Mouse (Mus musculus) gastrocnemius, adult 2 months (tissue): ENCODE measurements around the gene Ebf3. TPM values are rescaled to one million over a fixed set of nuclear protein-coding genes. Genes with fewer than 3 reads are reported as not detected.

ENCODE experiments used
- DNase-seq: peaks from one replicate; pipeline ENCODE4 v3.0.0; 2022
- H3K27ac ChIP-seq: fragments of 200-600 bp; 2 replicates; pipeline ENCODE4 v1.8.1; 2022; ENCODE audit warnings: mild to moderate bottlenecking
- H3K4me3 ChIP-seq: fragments of 200-600 bp; 2 replicates; pipeline ENCODE4 v1.8.1; 2022; ENCODE audit warnings: mild to moderate bottlenecking, moderate library complexity
- CTCF ChIP-seq: fragments of 200-600 bp; IDR thresholded peaks from 2 replicates; pipeline ENCODE4 v1.8.1; 2022; ENCODE audit warnings: antibody characterized with exemption, mild to moderate bottlenecking, moderate library complexity
- intact Hi-C: fragments of 180-260 bp; cut with DNase I; formaldehyde crosslinking; loops from one replicate; pipeline ENCODE4 v1.15.1; 2025
- total RNA-seq, 2 experiments: library from RNA; stranded (reverse); gene quantifications; 2 replicates each; pipeline ENCODE4 v1.2.3; 2021

The Ebf3 gene
- total RNA-seq, 2 experiments from 2014 or later: 7.2 to 7.7 TPM

DNA sequence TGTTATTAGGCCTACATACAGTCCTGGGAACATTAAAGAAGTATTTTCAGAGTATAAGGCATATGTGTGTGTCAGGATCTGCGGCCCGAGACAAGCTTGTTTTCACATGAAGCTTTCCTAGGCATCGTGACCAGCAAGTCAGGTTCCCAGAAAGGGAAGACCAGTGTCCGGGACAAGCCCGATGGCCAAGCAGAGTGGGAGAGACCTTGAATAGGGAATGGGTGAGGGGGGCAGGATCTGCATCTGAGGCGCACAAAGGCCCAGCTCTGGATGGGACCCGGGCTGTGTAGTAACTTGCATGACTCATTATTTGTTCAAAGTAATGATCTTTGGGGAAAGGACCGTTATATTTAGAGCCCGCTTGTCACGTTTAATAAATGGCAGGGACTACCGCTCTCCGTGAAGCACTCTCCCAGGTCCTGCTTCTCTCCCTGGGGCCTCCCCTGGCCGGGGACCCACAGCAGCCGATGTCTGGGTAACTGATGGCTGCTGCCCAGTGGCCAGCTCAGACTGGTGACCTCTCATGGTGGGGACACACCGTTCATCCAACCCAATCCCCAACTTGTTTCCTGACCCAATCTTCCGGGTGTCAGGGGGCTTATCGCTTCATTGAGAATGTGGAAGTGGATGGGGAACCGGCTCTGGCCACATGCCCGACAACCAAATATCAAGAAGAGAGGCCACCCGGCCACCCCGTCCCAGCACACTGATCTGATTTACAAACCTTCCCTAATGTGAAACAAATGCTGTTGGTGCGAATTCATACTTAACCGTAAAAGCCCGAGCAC lies 16.5 kb downstream of the Ebf3 start:
- Histone ChIP-seq H3K4me3 (peak overlapping the region; percentile 57), H3K27ac (peak overlapping the region; percentile 78)
- DNase-seq: peak; percentile 51
- TF ChIP-seq CTCF: no peak
- intact Hi-C loops: no loop called here

- peak overlapping the region; percentile 78 for H3K27ac ChIP-seq
- no peak for DNase-seq
- TF ChIP-seq CTCF: no peak
- intact Hi-C loops: no loop called here
- peak overlapping the region; percentile 57 for H3K4me3 ChIP-seq
Measured at GRCm38 (mm10) chr7:137297131-137297530, 17.1 kb downstream of the Ebf3 start.

DNA sequence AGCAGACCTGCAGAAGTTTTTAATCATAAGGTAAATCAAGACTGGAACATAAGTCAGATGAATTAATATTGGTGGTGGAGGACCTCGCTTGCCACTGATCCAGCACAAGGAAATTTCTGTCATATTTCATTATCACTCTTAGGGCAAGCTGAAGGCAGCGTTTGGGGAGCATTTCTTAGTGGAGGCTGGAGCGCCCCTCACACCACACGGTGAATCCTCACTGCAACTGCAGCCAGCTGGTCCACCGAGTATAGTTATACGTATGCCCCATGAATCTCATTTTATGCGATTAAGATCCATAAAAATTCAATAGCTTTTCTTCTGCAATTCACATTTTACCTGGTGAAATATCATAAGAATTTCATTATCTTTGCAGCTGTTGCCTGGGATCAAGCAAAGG lies 18.6 kb downstream of the Ebf3 start:
- Histone ChIP-seq H3K4me3 (no peak overlapping the region), H3K27ac (no peak overlapping the region)
- intact Hi-C loops: no loop called here
- TF ChIP-seq CTCF: no peak
- DNase-seq: no peak

DNA sequence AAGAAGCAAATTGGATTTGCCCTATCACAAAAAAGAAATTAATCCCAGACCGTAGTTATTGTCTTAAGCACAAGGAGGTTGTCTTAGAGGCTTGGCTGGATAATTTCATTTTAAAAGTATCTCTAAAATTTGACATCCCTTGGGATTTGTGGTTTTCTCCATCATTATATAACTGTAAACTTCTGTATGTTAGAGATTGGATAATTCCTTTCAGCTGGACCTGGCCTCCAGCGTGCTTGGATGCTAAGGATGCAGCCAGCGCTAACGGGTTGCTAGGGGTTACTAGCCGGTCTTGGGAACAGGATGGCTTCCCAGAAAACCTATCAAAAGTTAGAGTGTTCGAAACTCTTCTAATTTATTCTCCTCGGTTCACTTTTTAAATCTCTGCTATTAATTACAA lies 19.8 kb downstream of the Ebf3 start:
- intact Hi-C loops: no loop called here
- no peak overlapping the region for H3K27ac ChIP-seq
- no peak for TF ChIP-seq CTCF
- H3K4me3 ChIP-seq: no peak overlapping the region
- DNase-seq: no peak

DNA sequence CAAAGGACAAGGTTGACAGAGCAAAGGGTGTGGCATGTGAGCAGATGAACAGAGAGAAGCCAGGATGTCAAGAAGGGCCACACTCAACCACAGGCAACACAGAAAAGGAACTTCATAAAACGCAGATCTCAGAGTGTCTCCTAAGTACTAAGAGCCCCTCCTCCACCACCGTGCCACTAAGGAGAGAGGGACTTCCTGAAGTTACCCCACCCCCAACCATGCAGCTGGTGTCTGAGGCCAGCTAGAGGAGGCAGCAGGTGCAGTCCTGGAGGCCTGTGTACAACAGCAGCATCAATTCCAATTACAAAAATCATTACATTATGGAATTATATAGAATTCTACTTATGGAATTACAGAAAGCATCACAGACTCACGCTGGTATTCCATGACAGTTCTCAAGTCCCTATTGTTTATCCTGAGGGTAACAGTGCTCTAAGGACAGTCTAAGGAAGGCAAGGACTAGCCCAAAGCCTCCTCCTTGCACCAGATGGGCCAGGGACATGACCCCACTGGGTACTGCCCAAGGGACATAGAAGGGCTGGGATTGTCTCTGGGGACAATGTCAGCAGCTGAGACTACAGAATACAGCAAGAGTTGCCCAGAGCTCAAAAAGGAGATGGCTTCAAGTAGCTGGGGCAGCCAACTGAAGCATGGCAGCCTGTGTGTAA lies 24.8 kb downstream of the Ebf3 start:
- intact Hi-C loops: no loop called here
- no peak for DNase-seq
- H3K4me3 ChIP-seq: no peak overlapping the region
- no peak overlapping the region for H3K27ac ChIP-seq
- no peak for TF ChIP-seq CTCF

GRCm38 (mm10) chr7:137278171-137278570 lies 36.1 kb downstream of the Ebf3 start:
- peak overlapping the region; percentile 23; the same call in 1 of the 2 replicates for H3K4me3 ChIP-seq
- H3K27ac ChIP-seq: peak overlapping the region; percentile 66
- intact Hi-C loops: no loop called here
- no peak for TF ChIP-seq CTCF
- DNase-seq: peak; percentile 74

- peak; percentile 42 for DNase-seq
- TF ChIP-seq CTCF: no peak
- Histone ChIP-seq H3K27ac (peak overlapping the region; percentile 66), H3K4me3 (peak overlapping the region; percentile 23; the same call in 1 of the 2 replicates)
- intact Hi-C loops: no loop called here
Measured at GRCm38 (mm10) chr7:137277713-137278112, 36.5 kb downstream of the Ebf3 start.

- Histone ChIP-seq H3K27ac (no peak overlapping the region), H3K4me3 (no peak overlapping the region)
- no peak for TF ChIP-seq CTCF
- intact Hi-C loops: no loop called here
- DNase-seq: no peak
Measured at GRCm38 (mm10) chr7:137272252-137272651, 42.0 kb downstream of the Ebf3 start.

DNA sequence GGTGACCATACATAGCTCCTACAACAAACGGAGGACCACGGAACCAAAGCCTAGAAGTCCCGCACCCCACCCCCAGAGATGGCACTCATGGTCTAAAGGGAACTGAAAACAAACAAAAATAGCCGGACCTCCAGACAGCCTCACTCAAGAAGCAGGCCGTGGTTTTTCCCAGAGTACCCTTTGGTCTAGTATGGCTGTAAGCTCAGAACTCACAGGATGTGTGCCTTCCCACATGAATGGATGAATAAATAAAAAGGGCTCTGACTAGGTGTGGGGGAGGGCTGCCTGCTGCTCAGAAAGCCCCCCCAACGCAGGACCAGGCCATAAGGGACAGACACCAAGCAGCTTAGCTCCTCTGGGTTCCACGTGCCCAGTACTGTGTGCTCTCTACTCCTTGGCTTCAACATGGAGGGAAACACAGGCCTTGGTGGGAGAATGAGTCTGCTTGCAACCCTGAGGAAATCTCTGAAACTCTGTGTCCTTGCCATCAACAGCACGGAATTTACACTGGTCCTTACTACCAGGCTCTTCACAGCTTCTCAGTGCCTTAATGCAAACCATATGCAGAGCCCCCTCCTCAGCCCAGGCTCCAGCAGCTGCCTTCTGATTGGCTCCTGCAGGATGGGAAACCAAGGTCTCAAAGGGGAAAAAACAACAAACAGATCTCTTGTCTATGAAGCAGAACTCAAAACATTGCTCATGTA lies 45.6 kb downstream of the Ebf3 start:
- intact Hi-C loops: loop anchor here (5.0 kb wide), 1 partner anchor 44 kb away; the partner anchor contains the start of gene Ebf3
- Histone ChIP-seq H3K27ac (no peak overlapping the region), H3K4me3 (no peak overlapping the region)
- DNase-seq: no peak
- no peak for TF ChIP-seq CTCF

DNA sequence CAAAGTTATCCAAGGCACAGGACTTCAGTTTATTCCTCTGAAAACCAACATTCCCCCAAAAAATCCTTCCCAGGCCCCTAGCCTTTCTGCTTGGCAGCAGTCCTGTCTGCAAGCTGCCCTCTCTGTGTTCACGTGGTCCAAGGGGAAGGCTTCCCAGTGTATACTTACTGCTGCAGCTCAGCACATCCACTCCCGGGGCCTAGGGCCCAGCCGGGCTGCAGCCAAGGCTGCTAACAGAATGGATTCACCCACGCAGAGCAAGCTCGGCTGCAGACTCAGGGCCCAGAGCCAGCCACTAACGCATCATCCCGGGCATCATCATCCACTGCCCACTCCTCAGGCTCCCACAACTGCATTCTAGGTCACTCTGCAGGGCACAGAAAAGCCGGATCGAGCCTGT lies 46.8 kb downstream of the Ebf3 start:
- DNase-seq: peak; percentile 61
- Histone ChIP-seq H3K27ac (peak overlapping the region; percentile 53), H3K4me3 (no peak overlapping the region)
- no peak for TF ChIP-seq CTCF
- intact Hi-C loops: loop anchor here (5.0 kb wide), 1 partner anchor 45 kb away; the partner anchor contains the start of gene Ebf3

DNA sequence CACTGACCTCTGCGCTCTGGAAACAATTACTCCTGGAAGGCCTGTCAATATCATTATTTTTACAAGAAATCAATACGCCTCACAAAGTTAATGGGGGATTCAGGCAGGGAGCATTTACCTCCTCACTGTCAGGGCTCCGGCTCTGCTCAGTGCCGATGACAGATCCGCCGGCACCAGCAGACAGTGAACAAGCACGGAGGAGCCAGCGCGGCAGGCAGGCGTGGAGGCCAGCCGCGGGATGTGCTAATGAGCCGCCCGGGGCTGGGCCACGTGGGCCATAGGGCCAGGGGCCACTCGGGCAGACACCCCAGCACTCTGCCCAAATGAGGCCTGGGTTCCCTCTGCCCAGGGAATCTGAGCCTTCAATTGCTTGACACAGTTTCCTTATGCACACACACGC lies 47.7 kb downstream of the Ebf3 start:
- DNase-seq: peak; percentile 45
- intact Hi-C loops: loop anchor here (5.0 kb wide), 1 partner anchor 46 kb away; the partner anchor contains the start of gene Ebf3
- no peak for TF ChIP-seq CTCF
- Histone ChIP-seq H3K4me3 (peak overlapping the region; percentile 19), H3K27ac (peak overlapping the region; percentile 53; the same call in 1 of the 2 replicates)

GRCm38 (mm10) chr7:137262330-137262729 lies 51.9 kb downstream of the Ebf3 start:
- no peak overlapping the region for H3K4me3 ChIP-seq
- intact Hi-C loops: no loop called here
- no peak overlapping the region for H3K27ac ChIP-seq
- DNase-seq: no peak
- no peak for TF ChIP-seq CTCF
